8 mouse cellular contexts compared by ENCODE assay signal in genomic region chr5:123508921-123509320, GRCm38 (mm10). TPM values are rescaled to one million over a fixed set of nuclear protein-coding genes. Genes with fewer than 3 reads are reported as not detected.
DNase-seq lines count a peak whose midpoint lies in the region; ATAC-seq and TF ChIP-seq lines count a peak whose summit lies in the region.

No protein-coding gene starts in this region.

- no peak for TF ChIP-seq POLR2A in cortical plate, adult 2 months (IDR thresholded peaks at IDR 0.05; ENCODE audit: extremely low read depth, insufficient read depth, low read length)

- H3K4me1 ChIP-seq in heart, postnatal 0 days (ENCODE audit: control insufficient read depth, insufficient read depth), result peaks cover 14% of the 10 kb centered on the region
- peaks cover 3% of the 10 kb centered on the region; the same call in 1 of the 2 replicates for H3K4me1 ChIP-seq in cortical plate, adult 2 months (ENCODE audit: control insufficient read depth, insufficient read depth, low read length)
- H3K4me1 ChIP-seq in hindbrain, embryonic 16.5 days (ENCODE audit: control insufficient read depth, insufficient read depth, low read depth, low read length), result peaks cover 2% of the 10 kb centered on the region; the same call in 1 of the 2 replicates
- no peaks in the 10 kb centered on the region for H3K4me1 ChIP-seq in midbrain, postnatal 0 days (ENCODE audit: insufficient read depth, low read length)

- no peak for TF ChIP-seq EP300 in heart, postnatal 0 days (IDR thresholded peaks at IDR 0.05; ENCODE audit: low read depth)

- no peak overlapping the region for H3K27ac ChIP-seq in heart, postnatal 0 days (ENCODE audit: low read depth)
- no peak overlapping the region for H3K27ac ChIP-seq in cortical plate, adult 2 months (ENCODE audit: insufficient read depth, low read length)
- H3K27ac ChIP-seq in hindbrain, embryonic 16.5 days (ENCODE audit: low read depth, low read length), result no peak overlapping the region
- no peak overlapping the region for H3K27ac ChIP-seq in midbrain, postnatal 0 days (ENCODE audit: low read depth, low read length)

- no peaks in the 10 kb centered on the region for H3K9me3 ChIP-seq in heart, postnatal 0 days (replicated peaks; ENCODE audit: control insufficient read depth, low read length)
- no peaks in the 10 kb centered on the region for H3K9me3 ChIP-seq in hindbrain, embryonic 16.5 days (ENCODE audit: control insufficient read depth, low read length)
- H3K9me3 ChIP-seq in midbrain, postnatal 0 days (ENCODE audit: low read length), result no peaks in the 10 kb centered on the region

- H3K4me3 ChIP-seq in heart, postnatal 0 days (ENCODE audit: low read depth, low read length), result peak overlapping the region; percentile 55
- H3K4me3 ChIP-seq in cortical plate, adult 2 months (ENCODE audit: insufficient read depth, low read length), result peak overlapping the region; percentile 26; the same call in 1 of the 2 replicates
- H3K4me3 ChIP-seq in hindbrain, embryonic 16.5 days (ENCODE audit: low read length), result peak overlapping the region; percentile 63
- peak overlapping the region; percentile 60 for H3K4me3 ChIP-seq in midbrain, postnatal 0 days (ENCODE audit: low read depth, low read length)

- H3K9ac ChIP-seq in heart, postnatal 0 days (replicated peaks; ENCODE audit: low read depth, low read length), result peak overlapping the region; percentile 43; the same call in 1 of the 2 replicates
- H3K9ac ChIP-seq in hindbrain, embryonic 16.5 days (ENCODE audit: low read depth, low read length), result peak overlapping the region; percentile 70
- H3K9ac ChIP-seq in midbrain, postnatal 0 days (replicated peaks; ENCODE audit: low read length, poor library complexity, severe bottlenecking), result peak overlapping the region; percentile 65

- peak overlapping the region; percentile 79 for H3K4me2 ChIP-seq in heart, postnatal 0 days (ENCODE audit: low read depth, low read length)
- H3K4me2 ChIP-seq in hindbrain, embryonic 16.5 days (ENCODE audit: low read length), result peak overlapping the region; percentile 71
- H3K4me2 ChIP-seq in midbrain, postnatal 0 days (ENCODE audit: low read depth, low read length, poor library complexity, severe bottlenecking), result peak overlapping the region; percentile 71

- DNase-seq in heart, postnatal 0 days (ENCODE audit: low spot score), result no peak
- no peak for DNase-seq in heart, adult 8-10 months (ENCODE audit: low spot score)
- no peak for DNase-seq in midbrain, postnatal 0 days (ENCODE audit: low spot score)
- DNase-seq in thymus, postnatal 36 days, result no peak
- no peak for DNase-seq in ovary, postnatal 14 days (ENCODE audit: low spot score)
- no peak for DNase-seq in gastrocnemius, adult 18-20 months (ENCODE audit: low spot score)

- no peak for TF ChIP-seq CTCF in heart, postnatal 0 days (IDR thresholded peaks at IDR 0.05; ENCODE audit: low read depth)
- TF ChIP-seq CTCF in cortical plate, adult 2 months (IDR thresholded peaks at IDR 0.05; ENCODE audit: extremely low read depth, insufficient read depth, low read length), result no peak
- TF ChIP-seq CTCF in midbrain, postnatal 0 days (IDR thresholded peaks at IDR 0.05), result no peak

- H3K36me3 ChIP-seq in heart, postnatal 0 days (replicated peaks; ENCODE audit: control insufficient read depth, insufficient read depth, low read length), result peaks cover 8% of the 10 kb centered on the region; the same call in 1 of the 2 replicates
- no peaks in the 10 kb centered on the region for H3K36me3 ChIP-seq in hindbrain, embryonic 16.5 days (ENCODE audit: control insufficient read depth, insufficient read depth, low read length)
- peaks cover 11% of the 10 kb centered on the region for H3K36me3 ChIP-seq in midbrain, postnatal 0 days (ENCODE audit: insufficient read depth, low read length)

- WGBS in heart, postnatal 0 days, result 9% methylated on average over 12 of the region's 12 CpGs
- 8% methylated on average over 12 of the region's 12 CpGs for WGBS in hindbrain, embryonic 16.5 days
- 6% methylated on average over 12 of the region's 12 CpGs for WGBS in midbrain, postnatal 0 days

- no peak for ATAC-seq in heart, postnatal 0 days (ENCODE audit: insufficient read depth, low read depth)
- no peak for ATAC-seq in hindbrain, embryonic 16.5 days
- ATAC-seq in midbrain, postnatal 0 days (ENCODE audit: low FRiP score), result no peak

- H3K27me3 ChIP-seq in heart, postnatal 0 days (ENCODE audit: control insufficient read depth, insufficient read depth, low read length), result peaks cover 28% of the 10 kb centered on the region
- H3K27me3 ChIP-seq in hindbrain, embryonic 16.5 days (replicated peaks; ENCODE audit: control insufficient read depth, insufficient read depth, low read length), result no peaks in the 10 kb centered on the region
- H3K27me3 ChIP-seq in midbrain, postnatal 0 days (ENCODE audit: insufficient read depth, low read length), result no peaks in the 10 kb centered on the region

RNA-seq across cellular contexts. Expression of gene B3gnt4, which starts 1.3 kb away (rescaled TPM):
- not detected in 2 replicates for total RNA-seq in heart, postnatal 0 days (2014; rRNA removed; ENCODE audit: low replicate concordance)
- not detected in 2 replicates for polyA plus RNA-seq in heart, postnatal 0 days (2015; fragmentation: Nextera tagmentation; extraction: Ambion mirVana)
- total RNA-seq in heart, adult 8-10 months (2022), result not detected
- 1.3 and 1.4 TPM in 2 replicates for polyA plus RNA-seq in cortical plate, adult 2 months (2012; rRNA removed)
- polyA plus RNA-seq in hindbrain, embryonic 16.5 days (2015; fragmentation: Nextera tagmentation; extraction: Ambion mirVana), result 0.91 and 0.94 TPM in 2 replicates
- total RNA-seq in midbrain, postnatal 0 days (2014; rRNA removed), result 3.9 and 5.3 TPM in 2 replicates
- 1.3 and 1.4 TPM in 2 replicates for polyA plus RNA-seq in midbrain, postnatal 0 days (2015; fragmentation: Nextera tagmentation; extraction: Ambion mirVana)
- under 1 TPM in 1 of 2 experiments, not detected in 1; 0.16 TPM for total RNA-seq in gastrocnemius, adult 18-20 months (2021)

RNA-seq across cellular contexts. Expression of gene Diablo, which starts 15.1 kb away (rescaled TPM):
- 79.1 and 99.4 TPM in 2 replicates for total RNA-seq in heart, postnatal 0 days (2014; rRNA removed; ENCODE audit: low replicate concordance)
- 105 and 107 TPM in 2 replicates for polyA plus RNA-seq in heart, postnatal 0 days (2015; fragmentation: Nextera tagmentation; extraction: Ambion mirVana)
- 10 to 100 TPM; 68.8 to 72.1 (median 70.7) TPM for total RNA-seq in heart, adult 8-10 months (2022)
- polyA plus RNA-seq in cortical plate, adult 2 months (2012; rRNA removed), result 78.2 and 81.8 TPM in 2 replicates
- polyA plus RNA-seq in hindbrain, embryonic 16.5 days (2015; fragmentation: Nextera tagmentation; extraction: Ambion mirVana), result 105 and 107 TPM in 2 replicates
- total RNA-seq in midbrain, postnatal 0 days (2014; rRNA removed), result 77.6 and 81.1 TPM in 2 replicates
- polyA plus RNA-seq in midbrain, postnatal 0 days (2015; fragmentation: Nextera tagmentation; extraction: Ambion mirVana), result 87.2 and 89.5 TPM in 2 replicates
- total RNA-seq in gastrocnemius, adult 18-20 months (2021), result 10 to 100 TPM; 35.7 to 45.1 TPM

RNA-seq across cellular contexts. Expression of gene Gm49027, which starts 16.4 kb away (rescaled TPM):
- total RNA-seq in heart, postnatal 0 days (2014; rRNA removed; ENCODE audit: low replicate concordance), result 1.1 TPM in 1 of 2 replicates, not detected in the other
- 0.15 TPM in 1 of 2 replicates, not detected in the other for polyA plus RNA-seq in heart, postnatal 0 days (2015; fragmentation: Nextera tagmentation; extraction: Ambion mirVana)
- under 1 TPM in 2 of 4 experiments, not detected in 2; 0.19 to 0.35 TPM for total RNA-seq in heart, adult 8-10 months (2022)
- polyA plus RNA-seq in cortical plate, adult 2 months (2012; rRNA removed), result 8.3 and 8.5 TPM in 2 replicates
- 1.6 and 2.1 TPM in 2 replicates for polyA plus RNA-seq in hindbrain, embryonic 16.5 days (2015; fragmentation: Nextera tagmentation; extraction: Ambion mirVana)
- 0.93 and 2.1 TPM in 2 replicates for total RNA-seq in midbrain, postnatal 0 days (2014; rRNA removed)
- polyA plus RNA-seq in midbrain, postnatal 0 days (2015; fragmentation: Nextera tagmentation; extraction: Ambion mirVana), result 0.18 and 0.43 TPM in 2 replicates
- under 1 TPM in 1 of 2 experiments, not detected in 1; 0.43 TPM for total RNA-seq in gastrocnemius, adult 18-20 months (2021)

RNA-seq across cellular contexts. Expression of gene Il31, which starts 19.6 kb away (rescaled TPM):
- not detected in 2 replicates for total RNA-seq in heart, postnatal 0 days (2014; rRNA removed; ENCODE audit: low replicate concordance)
- not detected in 2 replicates for polyA plus RNA-seq in heart, postnatal 0 days (2015; fragmentation: Nextera tagmentation; extraction: Ambion mirVana)
- total RNA-seq in heart, adult 8-10 months (2022), result not detected
- not detected in 2 replicates for polyA plus RNA-seq in cortical plate, adult 2 months (2012; rRNA removed)
- not detected in 2 replicates for polyA plus RNA-seq in hindbrain, embryonic 16.5 days (2015; fragmentation: Nextera tagmentation; extraction: Ambion mirVana)
- total RNA-seq in midbrain, postnatal 0 days (2014; rRNA removed), result not detected in 2 replicates
- polyA plus RNA-seq in midbrain, postnatal 0 days (2015; fragmentation: Nextera tagmentation; extraction: Ambion mirVana), result not detected in 2 replicates
- total RNA-seq in gastrocnemius, adult 18-20 months (2021), result not detected

RNA-seq across cellular contexts. Expression of gene Lrrc43, which starts 19.8 kb away (rescaled TPM):
- not detected in 2 replicates for total RNA-seq in heart, postnatal 0 days (2014; rRNA removed; ENCODE audit: low replicate concordance)
- 0.05 TPM in 1 of 2 replicates, not detected in the other for polyA plus RNA-seq in heart, postnatal 0 days (2015; fragmentation: Nextera tagmentation; extraction: Ambion mirVana)
- total RNA-seq in heart, adult 8-10 months (2022), result not detected
- 1.1 TPM in 2 replicates for polyA plus RNA-seq in cortical plate, adult 2 months (2012; rRNA removed)
- polyA plus RNA-seq in hindbrain, embryonic 16.5 days (2015; fragmentation: Nextera tagmentation; extraction: Ambion mirVana), result 0.60 and 0.74 TPM in 2 replicates
- 0.61 and 0.77 TPM in 2 replicates for total RNA-seq in midbrain, postnatal 0 days (2014; rRNA removed)
- 1.2 and 1.3 TPM in 2 replicates for polyA plus RNA-seq in midbrain, postnatal 0 days (2015; fragmentation: Nextera tagmentation; extraction: Ambion mirVana)
- total RNA-seq in gastrocnemius, adult 18-20 months (2021), result not detected
